Mouse (Mus musculus) spleen, adult 2 months (tissue): ENCODE measurements around the gene Atg4b.

ENCODE experiments used
- CTCF ChIP-seq: fragments of 200-500 bp; IDR thresholded peaks from 2 replicates; pipeline ENCODE4 v1.5.1; 2011; ENCODE audit warnings: mild to moderate bottlenecking, inconsistent platforms; ENCODE audit not compliant: insufficient read depth, insufficient read length, insufficient replicate concordance; ENCODE audit errors: extremely low read depth
- POLR2A ChIP-seq: fragments of 200-500 bp; IDR thresholded peaks from 2 replicates; pipeline ENCODE4 v1.6.1; 2011; ENCODE audit warnings: low read depth, low read length, inconsistent platforms

DNA sequence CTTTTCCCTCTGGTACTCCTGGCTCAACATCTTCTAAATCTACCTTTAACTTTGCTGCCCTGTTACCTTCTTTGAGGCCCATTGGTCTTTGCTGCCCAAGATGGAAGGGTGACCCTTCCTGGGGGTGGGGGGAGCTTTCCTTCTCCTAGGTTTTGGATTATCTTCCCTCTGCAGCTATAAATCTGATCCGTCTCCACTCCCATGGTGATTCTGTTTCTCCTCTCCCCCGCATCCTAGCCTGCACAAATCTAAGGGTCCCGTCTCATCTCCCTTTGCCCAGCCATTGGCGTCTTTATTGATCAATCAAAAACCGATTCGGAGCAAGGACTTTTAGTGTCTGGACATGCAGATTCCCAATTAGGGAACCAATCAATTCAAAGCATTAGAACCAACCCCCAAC lies 16.3 kb downstream of the Atg4b start:
- TF ChIP-seq CTCF = no peak
- TF ChIP-seq POLR2A = no peak
